Mouse (Mus musculus) C2C12 (cell line): ENCODE measurements at regions not wholly inside any gene's neighbourhood (a gene's known extent, or its start where the extent isn't known, plus 50 kb on each side); places are given as distances from the start of the nearest gene placed in this dataset.

Experiments used
- CEBPB ChIP-seq: IDR thresholded peaks from one replicate; pipeline ENCODE4 v1.6.1; 2011; ENCODE audit warnings: low read depth, mild to moderate bottlenecking, control low read depth, moderate library complexity
- CTCF ChIP-seq: IDR thresholded peaks from one replicate; pipeline ENCODE4 v1.5.1; 2011; ENCODE audit not compliant: control insufficient read depth, insufficient read depth, insufficient read length
- MYOG ChIP-seq: IDR thresholded peaks from one replicate; pipeline ENCODE4 v1.6.1; 2011; ENCODE audit not compliant: control insufficient read depth, insufficient read length; ENCODE audit errors: extremely low read depth
- USF1 ChIP-seq: IDR thresholded peaks from one replicate; pipeline ENCODE4 v1.6.1; 2011; ENCODE audit warnings: low read depth, mild to moderate bottlenecking, control low read depth, moderate library complexity

GRCm38 (mm10) chr4:87384469-87385044, 154.3 kb upstream of the Slc24a2 start:
- TF ChIP-seq CEBPB: no peak
- TF ChIP-seq CTCF: no peak
- no peak for TF ChIP-seq MYOG
- TF ChIP-seq USF1: no peak
